Mouse (Mus musculus) left cerebral cortex, adult 18-20 months (tissue): ENCODE results near the gene Gja5. TPM values are rescaled to one million over a fixed set of nuclear protein-coding genes. Genes with fewer than 3 reads are reported as not detected.
A peak's percentile ranks its signal among the peaks of the same experiment; 100 is the strongest.

Source experiments
- DNase-seq, 2 experiments: peaks; one replicate each; pipeline ENCODE4 v3.0.0; 2021 to 2022; ENCODE audit warnings: low spot score in 2 of 2, mixed read lengths in 1 of 2
- long read RNA-seq, 2 experiments: library from polyadenylated mRNA; stranded (forward); transcript quantifications; one replicate each; pipeline ENCODE4 v2.0.0; 2021
- total RNA-seq, 2 experiments: library from RNA; stranded (reverse); gene quantifications; 2 replicates each; pipeline ENCODE4 v1.2.3; 2021

Gja5 gene
- under 1 TPM; 0.37 to 0.73 TPM for total RNA-seq
- long read RNA-seq, experiment 1, partial matches to known transcripts, result 0 of 1 reads
- long read RNA-seq, experiment 1, other reads (novel, unspliced or antisense), result 0 of 1 reads
- long read RNA-seq, experiment 2, partial matches to known transcripts, result 0 of 1 reads
- long read RNA-seq, experiment 2, other reads (novel, unspliced or antisense), result 0 of 1 reads

DNA sequence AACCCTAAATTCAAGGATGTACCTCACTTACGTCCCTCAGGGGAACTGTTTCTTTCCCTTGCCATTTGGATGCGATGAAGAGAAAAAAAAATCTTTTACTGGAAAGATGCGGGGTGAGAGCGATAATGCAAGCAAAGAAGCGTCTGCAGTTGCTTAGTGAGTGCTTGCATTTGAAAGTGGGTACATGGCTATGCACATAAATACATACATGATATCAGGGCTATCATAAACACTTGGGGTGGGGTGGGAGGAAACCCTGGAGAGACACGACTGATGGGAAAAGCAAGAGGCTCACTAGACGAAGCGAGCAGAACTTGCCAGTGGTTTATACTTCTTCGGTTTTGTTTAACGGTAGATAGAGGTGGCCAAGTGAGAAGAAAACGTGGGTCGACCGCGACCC lies at the start of gene Gja5:
Gene Gja5, plus strand, starts transcription at position 301 of the 400 bp plus-strand sequence.
- no peak for DNase-seq

DNA sequence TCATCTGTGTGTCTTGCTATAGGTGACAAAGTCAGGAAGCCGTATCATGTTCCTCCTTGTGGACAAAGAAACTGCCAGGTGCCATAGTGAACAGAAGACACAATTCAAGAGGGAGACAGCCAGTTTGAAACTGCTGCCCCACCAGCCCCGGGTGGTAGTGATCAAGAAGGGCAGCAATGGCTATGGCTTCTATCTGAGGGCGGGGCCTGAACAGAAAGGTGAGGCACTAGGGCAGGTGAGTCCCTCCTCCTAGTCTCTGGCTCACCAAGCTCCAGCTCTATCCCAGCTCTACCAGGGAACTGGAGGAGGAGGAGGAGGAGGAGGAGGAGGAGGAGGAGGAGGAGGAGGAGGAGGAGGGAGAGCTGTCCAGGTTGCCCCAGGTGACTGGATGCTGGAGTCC lies 48.7 kb upstream of the Gja5 start:
- DNase-seq, result no peak

- DNase-seq, result no peak
Observed at GRCm38 (mm10) chr3:96860498-96860897, 44.0 kb upstream of the Gja5 start.

GRCm38 (mm10) chr3:96867863-96868262 lies 36.6 kb upstream of the Gja5 start:
- no peak for DNase-seq

DNA sequence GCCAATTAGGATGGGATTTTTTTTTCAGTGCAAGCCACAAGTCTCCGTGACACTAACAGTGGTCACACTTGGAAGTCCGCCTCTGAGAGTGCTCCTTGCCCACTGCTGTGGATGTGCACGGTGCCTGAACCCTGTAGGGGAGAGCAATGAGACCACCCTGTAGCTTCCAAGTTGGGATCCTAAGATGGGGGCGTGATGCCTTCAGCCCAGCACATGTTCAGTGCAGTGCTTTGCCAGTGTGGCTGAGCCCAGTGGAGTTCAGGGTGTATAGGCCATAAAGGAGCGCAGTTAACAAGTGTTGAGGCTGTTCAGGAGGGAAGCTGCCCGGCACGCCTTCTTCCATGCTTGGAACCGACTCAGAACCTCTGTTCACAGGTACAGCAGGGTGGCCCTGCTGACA lies 35.9 kb upstream of the Gja5 start:
- no peak for DNase-seq

DNA sequence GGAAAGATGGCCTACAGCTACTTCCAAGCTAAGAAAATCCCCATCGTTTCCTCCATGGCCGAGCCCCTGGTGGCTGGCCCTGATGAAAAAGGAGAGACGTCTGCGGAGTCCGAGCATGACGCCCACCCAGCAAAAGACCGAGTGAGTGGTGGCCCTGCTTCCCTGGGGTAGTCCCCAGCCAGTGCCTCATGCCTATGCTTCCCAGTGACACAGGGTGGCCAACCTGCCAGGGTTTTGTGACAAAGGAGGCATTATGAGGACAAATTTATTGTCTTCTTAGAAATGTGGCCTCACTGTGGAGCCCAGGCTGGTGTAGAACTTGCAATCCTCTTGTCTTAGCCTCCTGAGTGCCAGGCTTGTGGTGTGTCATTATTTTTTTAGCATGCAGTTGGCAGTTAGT lies 35.4 kb upstream of the Gja5 start:
- DNase-seq, result no peak

DNA sequence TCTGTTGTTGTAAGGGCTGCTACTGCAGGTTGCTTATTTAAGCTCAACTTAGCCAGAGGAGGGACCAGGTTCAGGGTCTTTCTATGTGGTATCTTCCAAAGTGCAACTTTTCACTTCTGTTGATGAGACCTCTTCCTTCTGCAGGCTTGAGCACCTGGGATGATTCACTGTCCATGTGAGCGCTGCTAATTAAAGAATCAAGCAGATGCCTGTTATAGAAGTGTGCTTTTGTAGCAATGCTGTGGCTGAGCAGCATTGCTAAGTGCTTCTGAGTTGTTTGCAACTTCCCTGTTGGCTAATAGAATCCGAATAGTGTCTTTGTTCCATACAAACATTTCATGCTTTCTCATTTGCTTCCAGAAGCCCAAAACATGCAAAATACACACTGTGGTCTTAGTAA lies 34.2 kb upstream of the Gja5 start:
- no peak for DNase-seq

GRCm38 (mm10) chr3:96871070-96871469 lies 33.4 kb upstream of the Gja5 start:
- no peak for DNase-seq

GRCm38 (mm10) chr3:96872501-96872900 lies 32.0 kb upstream of the Gja5 start:
- no peak for DNase-seq

DNA sequence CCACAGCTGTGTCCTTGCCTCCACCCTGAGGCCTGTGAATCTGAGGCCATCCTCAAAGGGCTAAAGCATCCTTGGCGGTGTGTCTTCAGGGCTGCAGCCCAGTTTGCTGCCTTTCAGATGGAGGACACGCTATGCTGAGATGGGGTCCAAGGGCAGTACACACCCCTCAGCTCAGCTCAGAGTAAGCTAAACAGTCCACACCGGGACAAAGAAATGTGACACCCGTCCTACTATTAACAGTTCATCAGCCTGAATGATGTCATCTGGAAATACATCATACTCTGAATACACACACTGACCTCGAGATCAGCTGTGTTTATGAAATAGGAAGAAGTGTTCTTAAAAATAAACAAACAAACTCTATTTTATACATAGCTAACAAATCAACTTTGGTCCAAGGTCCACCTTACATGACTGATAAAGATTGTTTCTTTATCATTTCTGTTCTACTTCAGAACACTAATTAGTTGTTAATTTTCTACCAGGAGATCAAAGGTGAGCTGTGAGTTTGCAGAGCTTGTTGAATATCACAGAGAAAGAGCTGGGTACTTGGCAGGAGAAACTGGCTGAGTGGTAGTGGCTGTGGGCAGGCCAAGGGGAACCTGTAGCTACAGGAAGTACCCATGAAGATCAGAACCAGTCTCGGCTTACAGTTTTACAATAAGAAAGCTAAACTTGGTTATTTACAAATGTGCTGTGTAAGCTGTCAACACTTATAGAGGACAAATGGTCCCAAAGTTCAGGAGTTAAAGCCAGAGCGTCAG lies 29.5 kb upstream of the Gja5 start:
- DNase-seq, result no peak

- DNase-seq, result no peak
Observed at GRCm38 (mm10) chr3:96879536-96879935, 25.0 kb upstream of the Gja5 start.

DNA sequence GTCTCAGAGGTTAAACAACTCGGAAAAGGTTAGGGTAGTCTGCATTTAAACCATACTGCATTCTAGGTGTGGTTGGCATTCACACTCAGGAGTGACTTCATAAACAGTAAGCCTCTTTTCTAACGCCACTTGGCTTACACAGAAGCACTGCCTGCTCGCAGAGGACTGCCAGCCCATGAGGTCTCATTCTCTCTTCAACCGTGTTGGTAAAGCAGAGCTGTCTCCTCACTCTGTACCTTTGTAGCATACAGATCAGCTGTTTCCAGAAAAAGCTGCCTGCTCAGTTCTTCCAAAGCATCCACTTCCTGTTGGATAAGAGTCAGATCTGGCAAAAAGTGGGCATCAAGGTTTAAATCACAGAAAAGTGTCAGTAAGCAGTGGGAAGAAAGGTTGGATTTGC lies 24.1 kb upstream of the Gja5 start:
- no peak for DNase-seq

- DNase-seq, result no peak
Observed at GRCm38 (mm10) chr3:96881557-96881956, 22.9 kb upstream of the Gja5 start.

DNA sequence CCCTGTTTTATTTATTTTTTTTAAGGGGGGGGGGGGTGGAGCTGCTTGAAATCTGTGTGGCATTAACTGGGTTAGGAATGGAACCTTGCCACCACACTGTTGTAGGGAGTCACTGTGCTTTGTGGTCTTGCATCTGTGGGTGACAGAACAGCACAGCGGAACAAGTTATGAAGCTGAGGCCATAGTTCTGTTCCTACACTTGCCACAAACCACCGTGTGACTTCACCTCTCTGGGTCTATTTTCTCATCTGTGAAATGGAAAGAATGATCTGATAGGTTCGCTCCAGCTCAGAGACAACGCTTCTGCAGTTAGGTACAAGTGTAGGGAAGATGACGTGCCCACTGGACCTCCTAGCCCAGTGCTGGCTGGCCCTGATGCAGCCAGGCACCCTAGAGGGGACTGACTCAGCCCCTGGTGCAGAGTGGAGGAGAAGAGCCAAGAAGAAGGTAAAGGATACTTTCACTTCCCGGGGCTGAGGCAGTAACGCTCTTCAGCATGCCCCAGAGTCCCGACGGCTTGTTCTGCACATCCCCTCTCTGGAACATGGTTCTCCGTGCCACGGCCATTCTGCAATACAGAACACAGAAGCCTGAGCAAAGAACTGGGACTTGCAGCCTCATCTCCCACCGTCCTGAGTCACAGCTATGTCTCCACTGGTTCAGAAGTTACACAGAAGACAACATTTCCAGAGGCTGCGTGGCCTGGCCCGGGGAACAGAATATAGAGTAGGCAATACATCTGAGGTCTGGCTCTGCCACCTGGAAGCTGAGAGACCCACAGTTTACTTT lies 22.2 kb upstream of the Gja5 start:
- DNase-seq, result no peak

GRCm38 (mm10) chr3:96883690-96884089 lies 20.8 kb upstream of the Gja5 start:
- DNase-seq, result no peak

DNA sequence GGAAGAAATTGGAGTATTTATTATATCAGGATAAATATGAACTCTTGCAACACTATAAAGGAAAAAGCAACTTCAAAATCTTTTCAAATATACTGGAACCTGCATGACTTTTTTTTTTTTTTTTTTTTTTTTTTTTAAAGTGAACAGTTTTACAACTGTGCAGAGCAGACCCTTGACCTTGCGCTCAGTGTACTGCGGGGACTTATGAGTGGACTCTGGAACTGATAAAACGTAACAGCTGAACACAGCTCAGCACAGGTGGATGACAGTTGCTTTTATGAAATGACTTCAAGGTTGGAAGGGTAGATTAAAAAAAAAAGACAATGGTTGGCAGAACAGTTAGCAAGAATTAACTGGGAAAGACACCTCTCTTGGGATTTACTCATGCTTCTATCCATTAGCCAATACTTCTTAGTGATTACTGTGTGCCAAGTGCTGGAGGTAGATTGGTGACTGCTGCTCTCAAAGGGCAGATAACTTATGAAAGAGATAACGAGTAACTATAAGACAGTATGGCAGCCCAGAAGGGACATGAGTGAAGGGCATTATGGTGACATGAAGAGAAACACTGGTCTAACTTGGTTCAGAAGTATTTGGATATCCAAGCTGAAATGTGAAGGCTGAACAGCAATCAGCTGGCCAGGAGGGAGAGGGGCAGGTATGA lies 2.0 kb upstream of the Gja5 start:
- DNase-seq, result no peak

DNA sequence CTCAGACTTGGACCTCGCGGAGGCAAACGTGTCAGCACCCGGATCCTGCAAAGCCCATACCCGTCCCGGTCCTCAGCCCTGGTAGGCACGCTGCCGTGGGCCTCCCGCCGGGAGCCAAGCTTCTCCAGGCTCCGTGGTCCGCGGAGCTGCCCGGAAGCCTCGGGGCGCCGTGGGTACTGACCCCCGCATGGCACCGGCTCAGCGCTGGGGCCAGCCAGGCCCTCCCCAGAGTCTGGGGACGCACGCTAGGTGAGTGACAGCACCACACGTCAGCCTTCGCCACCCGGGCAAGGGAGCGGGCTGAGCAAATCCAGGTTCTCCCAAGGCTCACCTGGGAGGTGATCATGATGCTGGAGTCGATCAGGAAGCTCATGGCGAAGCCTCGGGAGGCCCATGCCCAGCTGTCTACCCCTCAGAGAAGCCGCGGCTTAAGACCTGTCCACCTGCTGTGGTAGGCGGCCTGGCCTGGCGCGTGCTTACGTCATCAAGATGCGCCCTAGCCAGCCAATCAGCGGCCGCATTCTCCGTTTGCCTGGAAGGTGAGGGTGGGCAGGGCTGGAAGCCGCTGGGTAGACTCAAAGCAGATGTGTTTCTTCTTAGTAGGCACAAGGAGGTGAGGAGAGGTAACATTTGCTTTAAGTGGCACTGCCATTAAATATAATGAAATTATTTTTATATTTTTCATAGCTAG lies 503 bp downstream of the Gja5 start, which contains the start of gene Gpr89:
Gene Gpr89, minus strand, starts transcription at position 496 of the 691 bp plus-strand sequence.
- peak; percentile 95 to 96 for DNase-seq

- DNase-seq, result no peak
Observed at GRCm38 (mm10) chr3:96905592-96905991, 1.1 kb downstream of the Gja5 start.

DNA sequence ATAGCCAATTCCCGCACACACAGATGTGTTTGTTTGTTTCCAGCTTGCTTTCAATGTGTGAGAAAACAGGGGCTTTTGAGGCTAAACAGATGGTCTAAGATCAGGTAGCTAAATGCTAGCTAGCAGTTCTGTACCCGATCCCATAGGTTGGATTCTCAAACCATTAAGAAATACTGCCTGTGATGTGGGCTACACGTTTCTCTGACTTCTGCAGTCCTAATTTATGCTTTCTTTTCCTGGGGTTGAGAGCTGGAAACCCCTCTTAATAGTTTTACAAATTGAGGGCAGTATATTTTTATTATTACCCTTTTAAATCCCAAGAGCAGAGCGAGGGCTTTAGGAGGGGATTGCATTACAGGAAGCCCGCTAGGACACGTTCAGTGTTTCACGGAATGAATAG lies 16.5 kb downstream of the Gja5 start:
- DNase-seq, result no peak

GRCm38 (mm10) chr3:96924631-96925030 lies 20.1 kb downstream of the Gja5 start:
- DNase-seq, result no peak

DNA sequence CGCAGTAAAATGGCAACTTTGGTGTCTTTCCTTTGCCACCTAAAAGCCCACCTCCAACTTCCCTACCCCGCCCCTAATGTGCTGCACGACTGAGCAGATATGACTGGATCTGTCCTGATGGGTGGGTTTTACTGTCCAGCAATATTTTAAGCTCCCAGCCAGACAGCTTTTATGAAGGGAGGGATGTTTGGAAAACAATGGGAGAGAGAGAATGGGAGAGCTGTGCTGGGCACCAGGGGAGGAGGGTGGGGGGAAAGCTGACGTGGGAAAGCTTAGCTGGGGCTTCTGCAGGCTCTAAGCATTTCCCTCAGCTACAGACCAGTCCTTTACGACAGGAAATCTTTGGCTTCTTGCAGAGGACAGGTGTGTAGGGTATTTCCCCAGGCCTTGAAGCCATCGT lies 21.4 kb downstream of the Gja5 start, which contains the start of gene Gja8:
Gene Gja8, minus strand, starts transcription at position 101 of the 400 bp plus-strand sequence.
- DNase-seq, result no peak
